19 mouse cellular contexts compared by ENCODE assay signal in genomic region chr14:33952233-33952981, GRCm38 (mm10). TPM values are rescaled to one million over a fixed set of nuclear protein-coding genes. Genes with fewer than 3 reads are reported as not detected.
A peak's percentile ranks its signal among the peaks of the same experiment; 100 is the strongest.
DNase-seq lines count a peak whose midpoint lies in the region; ATAC-seq and TF ChIP-seq lines count a peak whose summit lies in the region.
"Had no signal": no experiment of that assay in that cellular context is flagged by ENCODE, and none has a peak within 500 bp of the region (broad histone marks: within the 10 kb centered on the region; RNA-seq: fewer than 3 reads in every experiment).

No protein-coding gene starts in this region.

- no peaks in the 10 kb centered on the region for H3K9me3 ChIP-seq in kidney, postnatal 0 days (replicated peaks; ENCODE audit: low read length)
- H3K9me3 ChIP-seq in stomach, postnatal 0 days (ENCODE audit: control insufficient read depth, low read length) = no peaks in the 10 kb centered on the region
- no peaks in the 10 kb centered on the region for H3K9me3 ChIP-seq in hindbrain, embryonic 10.5 days
- H3K9me3 ChIP-seq: heart, embryonic 12.5 days; liver, embryonic 15.5 days; midbrain, embryonic 15.5 days had no signal

- H3K4me3 ChIP-seq in kidney, postnatal 0 days (replicated peaks; ENCODE audit: low read depth, low read length) = no peak overlapping the region
- no peak overlapping the region for H3K4me3 ChIP-seq in testis, adult 2 months (ENCODE audit: control insufficient read depth, low read depth, low read length)
- H3K4me3 ChIP-seq in stomach, postnatal 0 days (ENCODE audit: low read depth, low read length) = no peak overlapping the region
- H3K4me3 ChIP-seq in hindbrain, embryonic 10.5 days = no peak overlapping the region
- H3K4me3 ChIP-seq: erythroblast, embryonic 14.5 days; heart, embryonic 12.5 days; liver, embryonic 15.5 days; midbrain, embryonic 15.5 days had no signal

- no peaks in the 10 kb centered on the region for H3K4me1 ChIP-seq in kidney, postnatal 0 days (replicated peaks; ENCODE audit: insufficient read depth, low read length)
- H3K4me1 ChIP-seq in testis, adult 2 months (ENCODE audit: control insufficient read depth, insufficient read depth, low read length) = peaks cover 9% of the 10 kb centered on the region
- H3K4me1 ChIP-seq in stomach, postnatal 0 days (replicated peaks; ENCODE audit: control insufficient read depth, insufficient read depth) = no peaks in the 10 kb centered on the region
- H3K4me1 ChIP-seq in hindbrain, embryonic 10.5 days (replicated peaks) = no peaks in the 10 kb centered on the region
- H3K4me1 ChIP-seq: liver, embryonic 15.5 days; midbrain, embryonic 15.5 days had no signal

- no peak overlapping the region for H3K27ac ChIP-seq in kidney, postnatal 0 days
- H3K27ac ChIP-seq in testis, adult 2 months (ENCODE audit: control insufficient read depth, insufficient read depth, low read depth, low read length) = no peak overlapping the region
- no peak overlapping the region for H3K27ac ChIP-seq in stomach, postnatal 0 days (replicated peaks)
- no peak overlapping the region for H3K27ac ChIP-seq in hindbrain, embryonic 10.5 days
- H3K27ac ChIP-seq: liver, embryonic 15.5 days; macrophage; midbrain, embryonic 15.5 days had no signal

- TF ChIP-seq POLR2A in testis, adult 2 months (IDR thresholded peaks at IDR 0.05; ENCODE audit: control insufficient read depth, low read depth, low read length) = no peak

- no peak for TF ChIP-seq EP300 in stomach, postnatal 0 days (optimal IDR thresholded peaks at IDR 0.05)

- no peak for DNase-seq in kidney, postnatal 0 days (ENCODE audit: low spot score)
- DNase-seq in kidney, postnatal 14 days = no peak
- no peak for DNase-seq in testis, postnatal 10 days (ENCODE audit: low spot score)
- DNase-seq in cerebellum, adult 8-10 months = peak; percentile 22
- no peak for DNase-seq in stomach, postnatal 0 days (ENCODE audit: low spot score)
- DNase-seq in hindbrain, embryonic 10.5 days (ENCODE audit: low spot score) = no peak
- DNase-seq in urinary bladder, postnatal 14 days (ENCODE audit: low spot score) = no peak
- DNase-seq: adrenal gland, postnatal 14 days; gastrocnemius, postnatal 25 days; heart, postnatal 4 days; layer of hippocampus, adult 9-11 months had no signal

- no peak overlapping the region for H3K4me2 ChIP-seq in kidney, postnatal 0 days (ENCODE audit: low read length)
- no peak overlapping the region for H3K4me2 ChIP-seq in stomach, postnatal 0 days (replicated peaks; ENCODE audit: low read depth)
- H3K4me2 ChIP-seq: heart, embryonic 12.5 days; liver, embryonic 15.5 days; midbrain, embryonic 15.5 days had no signal

- 58% methylated on average over 6 of the region's 6 CpGs for WGBS in kidney, postnatal 0 days
- WGBS in stomach, postnatal 0 days = 34% methylated on average over 6 of the region's 6 CpGs
- WGBS in hindbrain, embryonic 10.5 days = 56% methylated on average over 6 of the region's 6 CpGs

- no peak for ATAC-seq in kidney, postnatal 0 days (replicated peaks; ENCODE audit: low FRiP score, low read depth)
- no peak for ATAC-seq in stomach, postnatal 0 days (ENCODE audit: low FRiP score, low TSS enrichment)
- ATAC-seq: inflammation-experienced regulatory T-cells, adult 6 months; midbrain, embryonic 15.5 days had no signal

- H3K9ac ChIP-seq in kidney, postnatal 0 days (ENCODE audit: low read depth, low read length) = no peak overlapping the region
- H3K9ac ChIP-seq in stomach, postnatal 0 days (ENCODE audit: low read length) = no peak overlapping the region
- H3K9ac ChIP-seq: heart, embryonic 12.5 days; liver, embryonic 15.5 days; midbrain, embryonic 15.5 days had no signal

- no peaks in the 10 kb centered on the region for H3K36me3 ChIP-seq in kidney, postnatal 0 days (ENCODE audit: insufficient read depth, low read length)
- H3K36me3 ChIP-seq in testis, adult 2 months (ENCODE audit: control insufficient read depth, insufficient read depth, low read length) = no peaks in the 10 kb centered on the region
- no peaks in the 10 kb centered on the region for H3K36me3 ChIP-seq in stomach, postnatal 0 days (ENCODE audit: control insufficient read depth, insufficient read depth, low read length)
- H3K36me3 ChIP-seq in hindbrain, embryonic 10.5 days = no peaks in the 10 kb centered on the region
- H3K36me3 ChIP-seq: heart, embryonic 12.5 days; liver, embryonic 15.5 days; midbrain, embryonic 15.5 days had no signal

- TF ChIP-seq CTCF in kidney, postnatal 0 days (IDR thresholded peaks at IDR 0.05; ENCODE audit: low read depth) = peak; percentile 33; the same call in 1 of the 2 replicates
- TF ChIP-seq CTCF in testis, adult 2 months (IDR thresholded peaks at IDR 0.05; ENCODE audit: control insufficient read depth, insufficient read depth, insufficient replicate concordance, low read depth, low read length) = peak; percentile 8; the same call in 1 of the 2 replicates
- TF ChIP-seq CTCF in stomach, postnatal 0 days (IDR thresholded peaks at IDR 0.05; ENCODE audit: low read depth) = peak; percentile 40

- no peaks in the 10 kb centered on the region for H3K27me3 ChIP-seq in kidney, postnatal 0 days (ENCODE audit: insufficient read depth, low read length)
- H3K27me3 ChIP-seq in testis, adult 2 months (ENCODE audit: control insufficient read depth, insufficient read depth, low read length) = no peaks in the 10 kb centered on the region
- H3K27me3 ChIP-seq in stomach, postnatal 0 days (ENCODE audit: control insufficient read depth, insufficient read depth, low read length) = no peaks in the 10 kb centered on the region
- no peaks in the 10 kb centered on the region for H3K27me3 ChIP-seq in hindbrain, embryonic 10.5 days (ENCODE audit: insufficient read depth, poor library complexity, severe bottlenecking)
- H3K27me3 ChIP-seq: liver, embryonic 15.5 days; midbrain, embryonic 15.5 days had no signal

RNA-seq across cellular contexts. Expression of gene Rbp3, which starts 1.4 kb away (rescaled TPM):
- not detected in 2 replicates for polyA plus RNA-seq in kidney, postnatal 0 days (2015; fragmentation: Nextera tagmentation; extraction: Ambion mirVana)
- 0.02 TPM in 2 replicates for polyA plus RNA-seq in testis, adult 2 months (2012; rRNA removed)
- polyA plus RNA-seq in stomach, postnatal 0 days (2015; fragmentation: Nextera tagmentation; extraction: Ambion mirVana) = 0.01 TPM in 1 of 2 replicates, not detected in the other
- polyA plus RNA-seq in hindbrain, embryonic 10.5 days (2016; fragmentation: Nextera tagmentation; extraction: Ambion mirVana) = not detected in 2 replicates
- polyA plus RNA-seq: erythroblast, embryonic 14.5 days; inflammation-experienced regulatory T-cells, adult 6 months; kidney, embryonic 16.5 days; macrophage had no signal

RNA-seq across cellular contexts. Expression of gene Gdf2, which starts 11.6 kb away (rescaled TPM):
- not detected in 2 replicates for polyA plus RNA-seq in kidney, postnatal 0 days (2015; fragmentation: Nextera tagmentation; extraction: Ambion mirVana)
- not detected in 2 replicates for polyA plus RNA-seq in testis, adult 2 months (2012; rRNA removed)
- polyA plus RNA-seq in stomach, postnatal 0 days (2015; fragmentation: Nextera tagmentation; extraction: Ambion mirVana) = 0.02 and 0.07 TPM in 2 replicates
- polyA plus RNA-seq in hindbrain, embryonic 10.5 days (2016; fragmentation: Nextera tagmentation; extraction: Ambion mirVana) = not detected in 2 replicates
- polyA plus RNA-seq: erythroblast, embryonic 14.5 days; inflammation-experienced regulatory T-cells, adult 6 months; kidney, embryonic 16.5 days; macrophage; midbrain, embryonic 15.5 days had no signal

RNA-seq across cellular contexts. Expression of gene Zfp488, which starts 26.2 kb away (rescaled TPM):
- not detected in 2 replicates for polyA plus RNA-seq in kidney, postnatal 0 days (2015; fragmentation: Nextera tagmentation; extraction: Ambion mirVana)
- polyA plus RNA-seq in testis, adult 2 months (2012; rRNA removed) = 0.46 and 0.55 TPM in 2 replicates
- 0.04 TPM in 1 of 2 replicates, not detected in the other for polyA plus RNA-seq in stomach, postnatal 0 days (2015; fragmentation: Nextera tagmentation; extraction: Ambion mirVana)
- polyA plus RNA-seq in hindbrain, embryonic 10.5 days (2016; fragmentation: Nextera tagmentation; extraction: Ambion mirVana) = 0.16 and 0.45 TPM in 2 replicates
- polyA plus RNA-seq: erythroblast, embryonic 14.5 days; heart, embryonic 12.5 days; inflammation-experienced regulatory T-cells, adult 6 months; kidney, embryonic 16.5 days; liver, embryonic 15.5 days; macrophage had no signal

RNA-seq across cellular contexts. Expression of gene Gdf10, which starts 29.0 kb away (rescaled TPM):
- 2.6 and 3.1 TPM in 2 replicates for polyA plus RNA-seq in kidney, postnatal 0 days (2015; fragmentation: Nextera tagmentation; extraction: Ambion mirVana)
- polyA plus RNA-seq in testis, adult 2 months (2012; rRNA removed) = 0.26 and 1.3 TPM in 2 replicates
- polyA plus RNA-seq in stomach, postnatal 0 days (2015; fragmentation: Nextera tagmentation; extraction: Ambion mirVana) = 2.0 and 2.2 TPM in 2 replicates
- polyA plus RNA-seq in hindbrain, embryonic 10.5 days (2016; fragmentation: Nextera tagmentation; extraction: Ambion mirVana) = 3.8 and 5.6 TPM in 2 replicates
- polyA plus RNA-seq: erythroblast, embryonic 14.5 days; inflammation-experienced regulatory T-cells, adult 6 months; macrophage had no signal
